Mouse (Mus musculus): ENCODE data around the gene Hist2h2aa1. TPM values are rescaled to one million over a fixed set of nuclear protein-coding genes. Genes with fewer than 3 reads are reported as not detected.
"Not testable (repeated sequence)": the region's sequence is repeated elsewhere in the genome, so short reads cannot be mapped to it uniquely, and the experiment has no call there.

The Hist2h2aa1 gene
- total RNA-seq, 2 experiments from 2014 or later, result 6.7 to 8.0 TPM

DNA sequence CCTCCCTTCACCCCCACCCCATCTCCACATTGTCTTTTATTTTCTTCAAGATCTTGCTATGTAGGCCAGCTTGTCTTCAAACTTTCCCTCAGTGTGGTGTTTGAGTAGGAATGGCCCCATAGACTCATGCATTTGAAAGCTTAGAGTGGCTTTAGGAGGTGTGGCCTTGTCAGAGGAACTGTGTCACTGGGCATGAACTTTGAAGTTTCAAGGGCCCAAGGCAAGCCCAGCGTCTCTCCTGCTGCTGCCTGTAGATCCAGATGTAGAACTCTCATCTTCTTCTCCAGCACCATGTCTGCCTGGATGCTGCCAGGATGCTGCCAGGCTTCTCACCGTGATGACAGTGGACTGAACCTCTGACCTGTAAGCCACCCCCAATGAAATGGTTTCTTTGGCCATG is 16.5 kb upstream of the Hist2h2aa1 start:
- no peak for DNase-seq (ENCODE audit: low spot score in 2 of 2)

DNA sequence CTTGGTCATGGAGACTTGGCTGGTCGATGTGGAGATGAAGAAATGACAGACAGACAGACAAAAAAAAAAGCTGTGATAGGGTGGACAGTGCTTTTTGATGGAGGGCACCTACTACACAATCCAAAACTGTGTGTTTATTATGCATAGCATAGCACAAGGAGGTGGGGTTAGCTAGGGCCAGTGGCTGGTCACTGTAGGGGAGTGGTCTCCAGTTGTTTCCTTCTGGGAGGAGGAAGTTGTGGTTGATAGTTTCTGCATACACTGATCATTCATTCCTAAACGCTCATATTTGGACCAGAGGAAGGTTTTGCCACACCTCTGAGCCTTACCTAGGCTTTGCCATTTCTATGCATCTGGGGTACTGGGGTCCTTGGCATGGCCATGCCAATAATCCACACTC is 14.9 kb upstream of the Hist2h2aa1 start:
- DNase-seq (ENCODE audit: low spot score in 2 of 2), result no peak

DNA sequence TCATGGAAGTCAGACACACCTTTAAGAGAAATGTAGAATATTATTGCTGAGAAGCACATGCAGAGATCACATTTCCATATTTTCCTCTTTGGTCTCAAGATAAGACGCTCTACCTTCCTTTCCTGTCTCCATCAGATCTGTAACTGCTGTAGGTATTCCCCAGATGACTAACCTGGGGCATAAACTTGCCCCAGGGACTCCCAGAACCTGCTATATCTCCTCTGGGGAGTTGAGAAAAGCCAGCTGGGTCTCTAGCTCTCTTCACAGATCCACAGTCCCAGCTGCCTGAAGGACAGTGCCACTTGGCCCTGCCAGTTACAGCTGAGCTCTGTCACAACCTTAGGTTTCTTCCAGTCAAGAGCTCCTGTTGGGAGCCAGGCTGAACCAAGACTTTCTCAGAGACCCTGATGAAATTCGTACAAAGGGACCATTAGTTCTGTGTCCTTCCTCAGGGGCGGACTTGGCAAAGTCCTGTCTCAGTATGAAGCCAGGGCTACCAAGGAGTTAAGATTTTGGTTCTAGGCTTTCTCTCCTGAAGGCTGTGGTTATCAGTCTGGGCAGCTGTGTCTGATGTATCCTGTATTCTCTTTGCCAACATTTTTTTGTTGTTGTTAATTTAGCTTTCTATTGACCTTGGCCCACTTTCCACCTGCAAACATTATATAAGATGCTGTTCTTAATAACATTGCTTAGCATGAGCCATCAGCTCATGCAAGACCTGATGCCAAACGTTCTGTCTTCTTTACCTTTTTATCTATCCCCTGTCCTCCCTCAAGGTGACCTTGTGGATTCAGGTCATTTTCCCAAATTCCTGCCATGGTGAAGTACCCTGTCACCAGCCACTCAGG is 14.2 kb upstream of the Hist2h2aa1 start:
- no peak for DNase-seq (ENCODE audit: low spot score in 2 of 2)

DNA sequence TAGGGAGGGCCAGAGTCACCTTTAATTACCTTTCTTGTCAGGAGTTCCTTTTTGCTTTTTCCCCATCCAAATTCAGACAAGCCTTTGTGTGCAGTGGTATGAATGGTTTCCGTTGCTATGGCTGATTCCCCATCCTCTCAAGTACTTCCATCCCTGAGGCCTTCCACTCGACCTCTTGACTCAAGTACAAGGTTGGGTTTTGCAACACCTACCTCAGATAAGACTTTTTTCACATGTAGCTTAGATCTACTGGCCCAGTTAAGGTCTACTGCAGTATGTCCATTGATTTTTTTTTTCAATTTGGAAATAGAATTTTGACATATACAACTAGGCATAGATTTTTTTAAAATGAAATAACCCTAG is 13.6 kb upstream of the Hist2h2aa1 start:
- DNase-seq (ENCODE audit: low spot score in 2 of 2), result no peak

DNA sequence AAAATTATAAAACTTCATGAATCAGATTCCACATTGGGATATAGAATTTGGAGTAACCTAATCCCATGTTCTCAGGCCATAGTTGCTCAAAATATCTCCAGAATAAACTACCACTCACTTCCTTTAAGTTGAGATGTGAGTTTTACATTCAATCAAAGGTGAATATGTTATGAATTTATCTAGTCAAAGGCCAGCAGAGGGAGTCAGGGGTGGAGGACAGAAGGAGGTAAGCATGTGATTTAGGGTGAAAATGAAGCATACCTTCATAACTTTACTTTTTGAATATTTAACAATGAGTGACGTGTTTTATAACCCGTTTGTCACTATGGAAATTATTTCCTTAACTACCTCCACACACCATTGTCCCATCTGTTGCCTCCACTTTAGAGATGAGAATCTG is 10.4 kb upstream of the Hist2h2aa1 start:
- no peak for DNase-seq (ENCODE audit: low spot score in 2 of 2)

DNA sequence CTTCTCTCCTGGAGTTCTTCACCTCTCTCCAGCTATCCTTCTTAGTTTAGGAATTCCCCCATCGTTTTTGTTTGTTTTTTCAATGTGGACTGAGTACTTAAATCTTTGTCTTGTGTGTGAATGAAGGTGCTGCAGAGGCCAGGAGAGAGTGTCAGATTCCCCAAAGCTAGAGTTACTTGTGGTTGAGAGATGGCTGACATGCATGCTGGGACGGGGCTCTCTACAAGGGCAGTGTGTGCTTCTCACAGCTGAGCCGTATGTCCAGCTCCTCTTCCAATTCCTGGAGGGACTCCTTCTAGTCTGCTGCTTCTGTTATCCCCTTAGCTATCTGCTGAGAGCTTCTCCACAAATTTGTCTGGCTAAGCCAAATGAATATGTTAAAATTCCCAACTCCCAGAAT is 9.5 kb upstream of the Hist2h2aa1 start:
- no peak for DNase-seq (ENCODE audit: low spot score in 2 of 2)

DNA sequence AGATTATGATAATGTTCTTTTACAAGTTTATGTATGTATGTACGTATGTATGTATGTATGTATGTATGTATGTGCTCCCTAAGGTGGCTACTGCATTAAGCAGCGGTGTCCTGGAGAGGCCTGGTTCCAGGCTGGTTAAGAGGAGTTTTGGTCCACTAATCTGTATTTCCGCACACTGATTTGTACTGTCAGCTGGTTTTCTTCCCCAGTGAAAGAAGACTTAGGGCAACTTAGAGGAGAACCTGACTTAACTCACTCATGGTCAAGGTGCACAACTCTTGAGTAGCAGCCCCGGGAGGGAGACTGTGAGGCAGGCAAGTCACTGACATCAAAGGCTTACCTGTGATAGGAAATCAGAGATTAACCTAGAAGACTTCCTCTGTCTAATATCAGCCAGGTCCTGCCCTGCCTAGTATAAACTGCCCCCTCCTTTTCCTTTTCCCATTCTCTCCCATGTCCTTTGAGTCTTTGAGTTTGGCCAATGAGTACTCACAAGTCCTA is 8.4 kb upstream of the Hist2h2aa1 start:
- DNase-seq (ENCODE audit: low spot score in 2 of 2), result no peak

DNA sequence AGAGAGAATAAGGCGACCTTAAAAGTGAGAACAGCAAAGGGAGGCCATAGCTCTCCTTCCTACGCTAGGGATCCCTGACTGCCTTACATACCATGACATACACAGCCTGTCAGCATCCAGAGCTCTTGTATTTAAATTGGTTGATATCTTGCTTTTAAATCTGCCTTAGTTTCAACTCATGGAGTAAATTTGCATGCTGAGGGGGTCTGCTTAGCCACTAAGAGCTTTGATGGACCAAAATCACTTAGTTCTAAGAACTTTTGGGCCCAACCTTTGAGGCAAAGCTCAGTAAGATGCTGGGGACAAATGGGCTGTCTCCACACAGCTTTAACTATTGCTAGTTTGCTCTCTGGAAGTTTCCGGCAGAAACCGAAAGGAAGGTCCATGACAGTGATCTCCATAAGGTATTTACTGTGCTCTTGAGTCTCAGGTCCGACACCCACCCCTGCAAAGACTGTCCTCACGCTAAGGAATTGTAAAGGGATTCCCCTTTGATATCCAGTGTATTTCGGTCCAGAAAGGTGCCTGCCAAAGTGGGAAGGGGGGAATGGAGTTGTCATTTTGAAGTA is 7.9 kb upstream of the Hist2h2aa1 start:
- no peak for DNase-seq (ENCODE audit: low spot score in 2 of 2)

DNA sequence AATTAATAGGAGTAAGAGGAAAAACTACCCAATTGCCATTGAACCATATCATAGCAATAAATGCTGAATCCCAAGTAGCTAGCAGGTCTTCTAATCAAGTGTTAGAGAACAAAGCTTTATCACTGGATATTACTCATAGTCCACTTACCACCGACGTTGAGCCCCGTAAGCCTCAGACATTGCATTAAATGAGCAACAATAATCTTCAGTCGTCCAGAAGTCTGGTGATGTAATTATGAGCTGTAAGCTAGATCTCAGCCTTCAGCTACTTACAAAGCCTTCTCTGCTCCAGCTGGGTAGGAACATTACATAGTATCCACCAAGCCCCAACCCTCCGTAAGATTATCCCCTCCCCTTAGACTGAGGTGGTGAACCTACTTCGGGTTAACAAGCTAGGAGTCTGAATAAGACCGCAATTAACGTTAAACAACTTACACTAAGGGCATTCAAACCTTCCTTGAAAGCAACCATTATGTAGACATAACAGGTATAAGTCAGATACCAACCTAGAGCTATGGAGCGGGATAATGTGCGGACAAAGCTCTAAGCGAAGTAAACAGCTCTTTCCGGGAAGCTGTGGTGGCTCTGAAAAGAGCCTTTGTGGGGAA is 7.3 kb upstream of the Hist2h2aa1 start:
- DNase-seq (ENCODE audit: low spot score in 2 of 2), result no peak

DNA sequence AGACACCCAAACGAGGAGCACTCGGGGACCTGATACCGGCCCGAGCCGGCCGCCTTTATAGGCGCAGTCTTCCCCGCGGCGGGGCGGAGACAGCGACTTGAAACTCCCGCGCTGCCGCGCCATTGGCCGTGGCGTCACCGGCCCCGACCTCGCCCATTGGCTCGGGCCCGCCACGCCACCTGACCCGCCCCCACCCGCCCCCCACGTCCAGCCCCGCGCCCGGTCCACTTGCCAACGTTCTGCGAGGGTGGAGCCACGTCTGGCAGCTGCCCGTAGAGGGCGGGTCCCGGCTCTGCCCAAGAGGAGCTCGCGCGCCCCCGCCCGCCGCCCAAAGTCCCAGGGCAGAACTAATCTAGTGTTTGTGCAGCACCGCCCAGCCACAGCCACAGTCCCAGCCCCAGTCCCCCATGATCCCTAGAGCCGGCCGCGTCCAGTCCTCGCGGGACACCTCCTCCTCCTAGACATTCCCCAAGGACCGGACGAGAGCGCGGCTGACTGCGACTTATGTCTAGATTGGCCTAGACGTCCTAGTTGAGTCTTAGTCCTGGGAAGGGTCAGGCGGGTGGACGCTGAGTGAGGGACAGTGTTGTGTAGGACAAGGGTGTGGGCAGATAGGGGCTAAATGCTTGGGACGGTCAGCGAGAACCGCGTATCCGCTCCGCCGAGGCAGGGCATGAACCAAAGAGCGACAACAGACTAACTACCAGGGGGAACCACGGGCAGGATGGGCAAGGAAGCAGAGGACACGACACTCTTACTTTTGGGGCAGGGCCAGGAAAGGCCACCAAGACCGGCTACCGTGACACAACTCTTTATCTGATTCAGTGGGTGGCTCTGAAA is 6.1 kb upstream of the Hist2h2aa1 start, which contains the start of gene Hist2h3c2:
Gene Hist2h3c2, minus strand, starts transcription at position 174 of the 840 bp plus-strand sequence.
- DNase-seq (ENCODE audit: low spot score in 2 of 2), result peak in 1 of 2 experiments; percentile 37

DNA sequence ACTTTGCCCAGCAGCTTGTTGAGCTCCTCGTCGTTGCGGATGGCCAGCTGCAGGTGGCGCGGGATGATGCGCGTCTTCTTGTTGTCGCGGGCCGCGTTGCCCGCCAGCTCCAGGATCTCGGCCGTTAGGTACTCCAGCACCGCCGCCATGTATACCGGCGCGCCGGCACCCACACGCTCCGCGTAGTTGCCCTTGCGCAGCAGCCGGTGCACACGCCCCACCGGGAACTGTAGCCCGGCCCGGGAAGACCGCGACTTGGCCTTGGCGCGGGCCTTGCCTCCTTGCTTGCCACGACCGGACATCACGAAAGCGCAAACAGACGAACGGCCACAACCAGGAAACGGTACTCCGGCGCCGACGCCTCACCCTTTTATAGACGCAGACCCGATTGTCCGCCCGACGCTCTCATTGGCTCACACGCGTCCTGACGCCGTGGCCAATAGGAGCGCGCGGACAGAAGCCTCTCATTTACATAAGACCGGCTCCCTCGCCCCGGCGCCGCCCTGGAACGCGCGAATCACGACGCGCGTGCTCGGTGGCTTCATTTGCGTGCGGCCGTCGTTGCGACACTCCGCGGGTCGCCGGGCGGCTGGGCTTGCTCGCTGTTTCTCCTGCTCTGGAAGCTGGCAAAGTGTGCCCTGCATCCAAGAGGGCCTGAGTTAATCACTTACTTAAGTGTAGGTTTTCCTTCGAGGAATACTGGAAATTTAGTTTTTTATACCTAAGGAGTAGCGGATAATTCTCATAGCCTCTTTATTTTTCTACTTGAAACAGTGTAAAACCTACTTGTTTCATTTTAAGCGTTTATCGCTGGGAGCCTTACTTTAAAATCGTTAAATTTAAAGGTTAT is 5.1 kb upstream of the Hist2h2aa1 start, which contains the start of gene Hist2h2aa2:
Gene Hist2h2aa2, minus strand, starts transcription at position 328 of the 850 bp plus-strand sequence.
- DNase-seq (ENCODE audit: low spot score in 2 of 2), result peak; percentile 98

DNA sequence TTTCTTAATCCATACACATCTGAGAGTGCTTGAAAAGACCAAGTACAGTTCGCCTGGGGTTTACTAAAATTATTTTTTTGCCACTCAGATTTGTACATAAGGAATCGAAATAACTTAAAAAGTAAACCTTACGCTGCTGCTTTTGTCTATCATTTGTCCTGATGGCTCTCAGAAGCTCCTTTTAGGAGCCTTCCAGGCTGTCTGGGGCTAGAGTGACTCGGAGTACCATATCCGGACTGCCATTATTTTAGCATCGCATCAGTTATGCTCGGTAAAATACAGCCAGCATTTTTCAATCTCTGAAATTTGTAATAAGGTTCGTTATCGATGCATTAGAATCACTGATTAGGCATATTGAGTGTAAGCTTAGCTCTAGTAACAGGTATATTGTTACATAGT is 4.5 kb upstream of the Hist2h2aa1 start:
- DNase-seq (ENCODE audit: low spot score in 2 of 2), result no peak

DNA sequence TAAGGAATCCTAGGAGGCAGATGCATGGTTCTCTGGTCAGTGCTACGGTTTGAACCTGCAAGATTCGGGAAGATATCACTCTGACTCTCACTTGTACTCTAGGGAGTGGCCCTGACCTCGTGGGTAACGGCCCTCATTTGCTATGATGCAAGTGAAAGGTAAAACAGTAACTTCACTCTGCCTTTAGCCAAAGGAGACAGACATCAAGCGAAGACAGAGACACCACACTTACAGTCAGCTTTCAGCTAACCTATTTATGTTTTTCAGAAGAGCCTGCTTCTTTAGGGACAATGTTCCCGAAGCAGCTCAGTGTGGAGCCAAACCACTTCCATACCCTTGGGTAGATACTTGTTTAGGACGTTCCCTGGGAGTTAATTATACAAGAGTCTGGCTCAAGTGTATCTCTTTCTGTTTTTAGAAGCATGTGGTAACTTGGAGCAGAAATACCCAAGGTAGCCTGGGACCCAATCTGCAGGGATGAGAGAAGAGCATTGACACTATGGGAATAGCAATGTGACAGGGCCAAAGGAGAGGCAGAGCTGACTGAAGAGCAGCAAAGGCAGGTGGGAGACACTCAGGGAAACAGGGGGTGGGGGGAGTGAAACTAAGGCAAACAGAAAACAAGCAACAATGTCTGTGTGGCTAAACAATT is 1.2 kb upstream of the Hist2h2aa1 start:
- no peak for DNase-seq (ENCODE audit: low spot score in 2 of 2)

DNA sequence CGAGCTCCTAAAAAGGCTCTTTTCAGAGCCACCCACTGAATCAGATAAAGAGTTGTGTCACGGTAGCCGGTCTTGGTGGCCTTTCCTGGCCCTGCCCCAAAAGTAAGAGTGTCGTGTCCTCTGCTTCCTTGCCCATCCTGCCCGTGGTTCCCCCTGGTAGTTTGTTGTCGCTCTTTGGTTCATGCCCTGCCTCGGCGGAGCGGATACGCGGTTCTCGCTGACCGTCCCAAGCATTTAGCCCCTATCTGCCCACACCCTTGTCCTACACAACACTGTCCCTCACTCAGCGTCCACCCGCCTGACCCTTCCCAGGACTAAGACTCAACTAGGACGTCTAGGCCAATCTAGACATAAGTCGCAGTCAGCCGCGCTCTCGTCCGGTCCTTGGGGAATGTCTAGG is 721 bp downstream of the Hist2h2aa1 start:
- not testable (repeated sequence) for DNase-seq (ENCODE audit: low spot score in 2 of 2)

DNA sequence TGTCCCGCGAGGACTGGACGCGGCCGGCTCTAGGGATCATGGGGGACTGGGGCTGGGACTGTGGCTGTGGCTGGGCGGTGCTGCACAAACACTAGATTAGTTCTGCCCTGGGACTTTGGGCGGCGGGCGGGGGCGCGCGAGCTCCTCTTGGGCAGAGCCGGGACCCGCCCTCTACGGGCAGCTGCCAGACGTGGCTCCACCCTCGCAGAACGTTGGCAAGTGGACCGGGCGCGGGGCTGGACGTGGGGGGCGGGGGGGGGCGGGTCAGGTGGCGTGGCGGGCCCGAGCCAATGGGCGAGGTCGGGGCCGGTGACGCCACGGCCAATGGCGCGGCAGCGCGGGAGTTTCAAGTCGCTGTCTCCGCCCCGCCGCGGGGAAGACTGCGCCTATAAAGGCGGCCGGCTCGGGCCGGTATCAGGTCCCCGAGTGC is 1.1 kb downstream of the Hist2h2aa1 start, which contains the start of gene Hist2h3c1:
Gene Hist2h3c1, plus strand, starts transcription at position 259 of the 430 bp plus-strand sequence.
- not testable (repeated sequence) for DNase-seq (ENCODE audit: low spot score in 2 of 2)

DNA sequence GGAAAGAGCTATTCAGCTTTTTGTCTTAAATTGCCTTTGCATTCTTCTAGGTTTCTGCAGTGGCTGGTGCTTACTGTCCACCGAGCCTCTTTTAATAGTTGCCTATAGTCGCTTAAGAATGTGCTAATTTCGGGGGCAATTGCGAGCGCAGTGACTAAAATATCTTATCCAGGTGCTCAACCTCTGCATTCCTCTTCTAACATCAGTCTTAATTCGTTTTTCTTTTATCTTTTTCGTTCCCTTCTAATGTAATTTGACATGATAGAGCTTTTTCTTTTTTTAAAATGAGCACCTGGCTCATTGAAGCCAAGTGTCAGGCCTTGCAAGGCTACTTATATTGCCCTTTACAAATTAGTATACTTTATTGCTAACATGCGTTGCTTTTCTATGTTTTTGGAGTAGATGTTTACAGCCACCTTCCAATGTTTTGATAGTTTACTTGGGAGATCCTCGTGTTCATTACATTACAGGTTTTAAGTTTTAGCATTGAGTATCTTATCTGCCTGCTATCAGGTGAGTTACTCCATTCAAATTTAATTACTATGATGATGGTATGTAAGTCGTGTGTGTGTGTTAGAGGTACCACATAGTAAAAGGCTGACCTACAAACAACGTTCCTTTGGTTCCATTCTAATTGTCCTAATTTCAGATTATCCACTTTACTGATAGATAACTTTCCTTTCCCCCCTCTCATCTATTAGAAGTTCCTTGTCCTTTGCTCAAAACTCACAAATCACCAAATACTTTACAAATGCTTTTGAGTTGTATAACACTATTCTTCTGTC is 2.3 kb downstream of the Hist2h2aa1 start:
- no peak for DNase-seq (ENCODE audit: low spot score in 2 of 2)

DNA sequence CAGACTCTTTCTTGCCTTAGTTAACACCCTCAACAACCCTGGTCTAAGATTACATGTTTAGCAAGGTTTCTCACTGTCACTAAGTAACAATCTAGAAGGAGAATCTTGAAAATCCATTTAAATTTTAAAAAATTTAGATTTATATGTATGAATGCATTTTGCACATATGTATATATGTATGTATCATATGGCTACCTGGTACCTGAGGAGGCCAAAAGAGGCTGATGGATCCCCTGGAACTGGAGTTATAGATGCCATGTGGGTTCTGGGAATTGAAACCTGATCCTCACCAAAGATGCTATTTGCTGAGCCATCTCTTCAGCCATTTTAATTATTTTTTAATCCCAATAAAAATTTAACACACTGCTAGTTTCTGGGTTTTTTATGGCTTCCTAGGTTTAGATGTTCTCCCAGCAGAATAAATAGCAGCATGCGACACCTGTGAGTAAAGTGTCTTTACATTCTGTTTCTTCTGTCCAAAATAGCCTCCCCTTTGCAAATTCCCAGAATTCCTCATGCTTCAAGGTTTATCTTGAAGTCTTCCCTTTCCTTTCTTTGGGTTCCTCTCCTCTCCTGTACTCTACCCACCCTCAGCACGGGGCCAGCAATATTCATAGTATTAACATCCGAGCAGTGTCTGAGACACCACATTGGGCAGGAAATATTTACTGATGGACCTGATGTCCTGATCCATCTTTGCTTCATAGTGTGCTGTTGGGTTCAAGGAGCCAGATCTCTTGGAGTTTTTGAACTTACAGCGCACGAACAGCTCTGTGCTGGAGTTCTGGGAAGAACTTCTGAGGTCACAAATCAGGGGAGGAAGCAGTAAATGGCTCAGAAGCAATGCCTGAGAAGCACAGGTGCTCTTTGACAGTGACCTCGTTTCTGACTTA is 3.1 kb downstream of the Hist2h2aa1 start:
- no peak for DNase-seq (ENCODE audit: low spot score in 2 of 2)

DNA sequence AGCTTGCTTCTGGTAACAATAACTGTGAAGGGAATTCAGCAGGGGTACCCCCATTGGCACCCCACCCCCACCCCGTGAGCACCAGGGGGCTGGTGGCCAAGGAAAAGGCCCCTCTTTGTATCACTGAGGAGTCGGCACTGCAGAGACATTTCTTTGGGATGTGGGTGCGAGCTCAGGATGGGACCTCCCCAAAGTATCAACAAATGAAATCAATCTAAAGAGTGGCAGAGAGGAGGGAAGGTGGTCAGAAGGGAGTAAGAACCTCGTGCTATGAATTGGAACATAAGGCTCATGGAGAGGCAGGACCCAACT is 3.7 kb downstream of the Hist2h2aa1 start:
- no peak for DNase-seq (ENCODE audit: low spot score in 2 of 2)

Data from layer of hippocampus, postnatal 14 days (tissue).